Mouse (Mus musculus): ENCODE results near the gene Srp14. TPM values are rescaled to one million over a fixed set of nuclear protein-coding genes. Genes with fewer than 3 reads are reported as not detected.

Gene Srp14
- polyA plus RNA-seq, 1 experiment from 2014 or later = 232 TPM

DNA sequence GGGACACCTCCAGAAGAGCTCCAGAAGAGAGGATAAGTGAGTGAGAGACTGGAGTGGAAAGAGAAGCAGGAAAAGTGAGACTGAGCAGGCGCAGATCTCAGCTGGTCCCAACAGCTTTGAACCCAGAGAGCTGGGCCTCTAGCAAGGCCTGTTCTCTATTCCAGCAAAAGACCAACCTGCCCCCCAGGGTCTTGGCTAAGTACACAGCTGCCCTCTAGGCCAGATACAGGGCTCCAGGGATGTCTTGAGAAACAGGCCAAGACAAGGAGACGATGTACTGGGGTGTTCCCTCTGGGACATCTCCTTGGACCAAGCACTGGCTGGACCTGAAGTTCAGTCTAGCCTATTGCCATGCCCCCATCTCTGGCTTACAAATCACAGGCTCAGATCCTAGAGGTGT, 20.7 kb upstream of the Srp14 start:
- Histone ChIP-seq H3K4me3 (no peak overlapping the region), H3K27ac (0 out of 2 replicates have a peak overlapping the region, but pooled peaks have one; percentile 59), H3K9me3 (no peaks in the 10 kb centered on the region), H3K36me3 (no peaks in the 10 kb centered on the region), H3K27me3 (ENCODE audit: insufficient read depth, poor library complexity, severe bottlenecking) (no peaks in the 10 kb centered on the region; the same call in 1 of the 2 replicates), H3K4me1 (peaks cover 11% of the 10 kb centered on the region)
- 83% methylated on average over 2 of the region's 2 CpGs for WGBS
- no peak for DNase-seq (ENCODE audit: low spot score)

DNA sequence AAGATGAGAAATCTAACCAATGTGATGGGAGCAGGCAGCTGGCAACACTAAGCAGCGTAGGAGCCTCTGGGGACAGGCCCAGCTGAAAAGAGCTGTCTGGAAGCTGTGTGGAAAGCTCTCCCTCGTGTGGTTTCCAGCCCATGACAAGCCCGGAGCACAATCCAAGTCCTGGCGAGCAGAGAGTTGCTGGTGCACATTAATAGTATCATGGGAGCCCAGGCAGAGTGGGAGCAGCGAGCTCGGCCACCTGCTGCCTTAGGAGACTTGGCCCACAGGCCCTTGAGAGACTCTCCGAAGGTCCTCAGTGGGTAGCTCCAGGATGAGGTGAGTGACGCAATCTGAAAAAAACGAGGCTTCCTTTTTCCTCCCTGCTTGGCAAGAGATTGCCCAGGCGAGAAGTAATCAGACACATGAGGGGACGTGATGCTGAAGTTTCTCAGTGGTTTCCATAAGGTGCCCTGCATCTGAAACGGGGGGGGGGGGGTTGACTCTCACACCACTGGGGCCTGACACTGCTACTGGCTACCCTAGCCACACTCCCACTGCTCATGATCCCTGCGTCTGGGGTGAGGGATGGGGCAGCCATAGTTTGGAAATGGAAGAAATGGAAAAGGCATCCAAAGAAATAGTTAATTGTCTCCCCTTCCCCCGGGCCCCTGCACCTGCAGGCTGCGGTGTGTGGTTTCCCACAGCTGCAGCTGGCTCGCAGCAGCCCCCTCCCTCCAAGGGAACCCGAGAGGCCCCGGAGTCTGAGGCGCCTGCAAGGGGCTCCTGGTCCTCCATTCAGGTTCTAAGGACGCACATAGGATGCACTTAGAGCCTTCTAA, 19.8 kb upstream of the Srp14 start:
- H3K4me3 ChIP-seq = no peak overlapping the region
- WGBS = 50% methylated on average over 20 of the region's 20 CpGs
- peak overlapping the region; percentile 59 for H3K27ac ChIP-seq
- H3K36me3 ChIP-seq = no peaks in the 10 kb centered on the region
- DNase-seq (ENCODE audit: low spot score) = no peak
- peaks cover 11% of the 10 kb centered on the region for H3K4me1 ChIP-seq
- no peaks in the 10 kb centered on the region; the same call in 1 of the 2 replicates for H3K27me3 ChIP-seq (ENCODE audit: insufficient read depth, poor library complexity, severe bottlenecking)
- H3K9me3 ChIP-seq = no peaks in the 10 kb centered on the region

DNA sequence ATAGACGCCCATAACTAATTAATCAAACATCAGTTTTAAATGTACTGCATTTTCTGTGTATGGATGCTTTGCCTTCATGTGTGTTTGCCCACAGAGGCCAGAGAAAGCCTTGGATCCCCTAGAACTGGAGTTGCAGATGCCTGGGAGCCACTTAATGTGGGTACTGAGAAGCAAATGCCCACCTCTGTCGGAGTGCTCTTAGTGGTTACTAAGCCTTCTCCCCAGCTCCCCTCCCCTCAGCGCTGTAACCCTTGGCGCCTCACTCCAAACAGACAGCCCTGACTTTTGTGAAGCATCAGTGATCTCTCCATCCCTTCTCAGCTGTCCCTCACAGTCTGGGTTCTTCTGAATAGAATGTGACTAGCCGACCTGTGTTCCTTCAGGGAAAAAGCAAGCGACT, 19.0 kb upstream of the Srp14 start:
- 88% methylated on average over 6 of the region's 6 CpGs for WGBS

DNA sequence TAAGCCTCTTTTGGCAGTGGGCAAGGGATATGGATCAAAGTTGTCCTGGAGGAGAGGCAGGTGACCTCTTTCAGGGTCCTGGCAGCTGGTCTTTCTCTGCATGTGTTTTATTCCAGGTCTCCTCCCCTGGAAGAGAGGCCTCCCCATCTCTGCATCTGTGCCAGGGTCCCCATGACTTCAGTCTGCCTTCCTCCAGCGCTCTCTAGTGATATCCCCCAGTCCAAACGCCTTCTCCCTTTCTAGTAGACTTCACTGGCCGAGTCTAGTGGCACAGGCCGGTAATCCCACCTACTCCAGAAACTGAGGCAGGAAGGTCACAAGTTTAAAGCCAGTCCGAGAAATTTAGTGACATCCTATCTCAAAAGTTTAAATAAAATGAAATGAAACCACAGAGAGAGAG, 18.4 kb upstream of the Srp14 start:
- no peak overlapping the region for H3K4me3 ChIP-seq
- peaks cover 11% of the 10 kb centered on the region for H3K4me1 ChIP-seq
- WGBS = 66% methylated on average over 5 of the region's 5 CpGs
- H3K9me3 ChIP-seq = no peaks in the 10 kb centered on the region
- no peak overlapping the region for H3K27ac ChIP-seq
- DNase-seq (ENCODE audit: low spot score) = no peak
- H3K27me3 ChIP-seq (ENCODE audit: insufficient read depth, poor library complexity, severe bottlenecking) = no peaks in the 10 kb centered on the region; the same call in 1 of the 2 replicates
- no peaks in the 10 kb centered on the region for H3K36me3 ChIP-seq

More for the DNA sequence above, 19.0 kb upstream of the Srp14 start:
- H3K9me3 ChIP-seq = no peaks in the 10 kb centered on the region
- no peaks in the 10 kb centered on the region for H3K36me3 ChIP-seq
- H3K4me3 ChIP-seq = no peak overlapping the region
- H3K4me1 ChIP-seq = peaks cover 11% of the 10 kb centered on the region
- no peak overlapping the region for H3K27ac ChIP-seq
- DNase-seq (ENCODE audit: low spot score) = no peak
- no peaks in the 10 kb centered on the region; the same call in 1 of the 2 replicates for H3K27me3 ChIP-seq (ENCODE audit: insufficient read depth, poor library complexity, severe bottlenecking)

DNA sequence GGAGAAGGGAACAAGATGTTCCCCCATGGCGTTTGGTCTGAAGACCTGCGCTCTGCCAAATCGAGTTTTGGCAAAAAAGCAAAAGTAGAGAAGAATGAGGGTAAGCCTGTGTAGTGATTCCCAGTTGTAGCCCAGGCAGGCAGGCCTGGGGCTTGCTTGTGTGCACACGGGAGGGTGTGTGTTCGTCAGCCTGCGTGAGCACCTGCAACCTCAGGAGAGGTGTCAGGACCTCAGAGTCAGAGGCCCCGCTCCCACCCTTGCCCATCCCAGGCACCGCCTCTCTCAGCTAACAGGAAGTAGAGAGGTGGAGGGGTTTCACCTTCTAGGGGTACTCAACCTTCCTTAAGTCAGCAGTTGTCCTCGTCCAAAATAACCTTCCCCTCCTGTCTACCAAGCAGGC, 15.5 kb upstream of the Srp14 start:
- H3K27me3 ChIP-seq (ENCODE audit: insufficient read depth, poor library complexity, severe bottlenecking) = no peaks in the 10 kb centered on the region; the same call in 1 of the 2 replicates
- peaks cover 30% of the 10 kb centered on the region for H3K4me1 ChIP-seq
- H3K36me3 ChIP-seq = no peaks in the 10 kb centered on the region
- WGBS = 75% methylated on average over 9 of the region's 9 CpGs
- H3K9me3 ChIP-seq = no peaks in the 10 kb centered on the region
- H3K4me3 ChIP-seq = no peak overlapping the region
- no peak overlapping the region for H3K27ac ChIP-seq
- DNase-seq (ENCODE audit: low spot score) = no peak

DNA sequence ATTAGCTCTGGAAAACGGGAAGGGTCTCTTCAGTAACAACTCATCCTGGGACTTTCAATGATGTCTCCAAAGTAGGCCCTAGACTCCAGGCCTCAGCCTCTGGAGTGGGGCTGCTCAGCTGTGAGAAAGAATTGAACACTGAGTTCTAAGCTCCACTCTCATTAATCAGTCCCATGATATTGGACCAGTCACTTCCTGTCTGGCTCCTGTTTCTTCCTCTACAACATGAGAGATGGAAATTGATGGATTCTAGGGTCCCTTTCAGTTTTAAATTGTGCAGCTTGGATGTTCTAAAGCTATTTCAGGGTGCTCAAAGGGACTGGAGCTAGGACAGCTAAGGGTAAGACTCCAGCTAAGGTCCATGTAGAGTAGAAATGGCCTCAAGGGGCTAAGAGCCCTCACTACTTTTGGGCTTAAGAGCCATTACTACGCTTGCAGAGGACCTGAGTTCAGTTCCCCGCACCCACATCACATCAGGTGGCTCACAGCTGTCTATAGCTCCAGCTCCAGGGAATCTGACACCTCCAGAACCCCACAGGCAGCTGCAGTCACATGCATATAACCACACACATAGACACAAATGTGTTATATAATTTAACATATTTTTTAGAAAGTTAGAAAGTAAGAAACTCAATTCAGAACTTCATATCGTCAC, 12.4 kb upstream of the Srp14 start:
- no peaks in the 10 kb centered on the region for H3K27me3 ChIP-seq (ENCODE audit: insufficient read depth, poor library complexity, severe bottlenecking)
- WGBS = 77% methylated on average over 4 of the region's 4 CpGs
- H3K4me1 ChIP-seq = peaks cover 35% of the 10 kb centered on the region
- no peaks in the 10 kb centered on the region for H3K36me3 ChIP-seq
- no peak overlapping the region for H3K4me3 ChIP-seq
- no peaks in the 10 kb centered on the region for H3K9me3 ChIP-seq
- DNase-seq (ENCODE audit: low spot score) = no peak
- peak overlapping the region; percentile 67 for H3K27ac ChIP-seq

DNA sequence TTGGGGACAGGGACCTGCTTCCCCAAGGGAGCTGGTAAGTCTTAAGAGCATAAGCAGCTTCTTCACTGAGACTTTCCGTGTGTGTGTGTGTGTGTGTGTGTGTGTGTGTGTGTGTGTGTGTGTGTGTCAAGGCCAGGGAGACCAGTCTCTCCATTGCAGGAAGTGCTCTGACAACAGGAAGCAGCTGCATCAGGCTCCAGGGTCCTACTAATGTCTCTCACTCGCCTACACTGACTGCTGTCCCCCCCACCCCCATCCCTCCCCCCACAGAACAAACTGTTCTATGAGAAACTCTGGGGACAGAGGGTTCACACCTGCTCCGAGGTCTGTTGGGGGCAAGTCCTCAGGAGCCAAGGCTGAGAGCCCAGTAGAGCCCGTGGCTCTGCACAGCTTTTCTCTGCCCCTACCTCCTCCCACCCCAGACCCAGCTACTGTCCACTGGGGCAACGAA, 11.8 kb upstream of the Srp14 start:
- no peaks in the 10 kb centered on the region for H3K9me3 ChIP-seq
- peak overlapping the region; percentile 67 for H3K27ac ChIP-seq
- H3K4me1 ChIP-seq = peaks cover 36% of the 10 kb centered on the region

DNA sequence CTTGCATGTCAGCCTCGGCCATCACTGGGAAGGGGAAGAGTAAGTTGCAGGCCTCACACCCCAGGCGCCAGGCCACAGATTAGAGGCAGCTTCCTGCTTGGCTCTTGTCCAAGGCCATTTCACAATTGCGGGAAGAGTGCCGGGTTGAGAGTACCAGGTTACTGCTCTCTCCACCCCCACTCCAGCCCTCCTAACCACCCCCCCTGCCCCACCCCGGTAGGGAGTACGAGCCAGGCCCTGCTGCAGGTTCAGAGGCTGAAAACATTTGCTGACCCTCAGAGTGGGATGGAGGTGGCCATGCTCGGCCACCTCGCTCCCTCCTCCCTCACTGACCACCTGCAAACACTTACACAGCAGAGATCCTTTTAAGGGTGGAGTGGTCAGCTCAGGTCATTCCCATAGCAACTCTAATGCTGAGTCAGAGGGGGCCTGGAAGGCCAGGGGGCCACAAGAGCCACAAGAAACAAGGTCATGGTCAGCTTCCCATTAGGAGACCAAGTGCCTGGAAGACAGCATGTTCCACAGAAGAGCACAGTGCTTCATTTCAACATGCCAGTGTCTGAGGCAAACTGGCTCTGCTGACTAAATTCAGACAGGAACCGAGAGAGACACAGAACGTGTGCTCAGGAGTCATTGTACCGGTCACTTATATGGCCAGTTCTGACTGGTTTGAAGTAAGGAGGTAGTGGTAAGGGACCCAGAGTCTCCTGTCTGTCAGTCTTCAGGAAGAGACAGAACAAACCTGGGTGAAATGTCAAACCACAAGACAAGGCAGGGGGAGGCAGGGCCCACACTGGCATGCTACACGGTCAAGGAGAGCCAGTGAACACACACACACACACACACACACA, 11.0 kb upstream of the Srp14 start:
- Histone ChIP-seq H3K4me3 (no peak overlapping the region), H3K27me3 (ENCODE audit: insufficient read depth, poor library complexity, severe bottlenecking) (no peaks in the 10 kb centered on the region), H3K27ac (peak overlapping the region; percentile 67), H3K36me3 (no peaks in the 10 kb centered on the region), H3K4me1 (peaks cover 38% of the 10 kb centered on the region), H3K9me3 (no peaks in the 10 kb centered on the region)
- no peak for DNase-seq (ENCODE audit: low spot score)
- 36% methylated on average over 12 of the region's 12 CpGs for WGBS

More for the DNA sequence above, 11.8 kb upstream of the Srp14 start:
- Histone ChIP-seq H3K27me3 (ENCODE audit: insufficient read depth, poor library complexity, severe bottlenecking) (no peaks in the 10 kb centered on the region), H3K4me3 (no peak overlapping the region), H3K36me3 (no peaks in the 10 kb centered on the region)
- WGBS = 45% methylated on average over 5 of the region's 5 CpGs
- no peak for DNase-seq (ENCODE audit: low spot score)

DNA sequence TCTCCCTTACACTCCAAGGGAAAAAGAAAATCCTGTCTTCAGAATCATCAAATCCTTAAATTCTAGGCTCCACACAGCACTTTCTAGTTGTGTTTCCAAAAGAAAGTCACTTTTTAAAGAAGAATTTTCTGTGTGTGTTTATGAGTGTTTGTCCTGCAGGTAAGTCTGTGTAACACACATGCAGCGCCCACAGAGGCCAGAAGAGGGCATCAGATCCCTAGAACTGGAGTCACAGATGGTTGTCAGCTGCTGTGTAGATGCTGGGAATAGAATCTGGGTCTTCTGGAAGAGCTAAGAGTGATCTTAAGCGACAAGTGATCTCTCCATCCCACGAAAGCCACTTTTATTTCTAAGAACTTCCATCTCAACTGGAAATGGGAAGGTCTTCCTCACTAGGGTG, 8.3 kb upstream of the Srp14 start:
- no peak overlapping the region for H3K4me3 ChIP-seq
- no peaks in the 10 kb centered on the region for H3K36me3 ChIP-seq
- no peaks in the 10 kb centered on the region for H3K9me3 ChIP-seq
- H3K27ac ChIP-seq = 0 out of 2 replicates have a peak overlapping the region, but pooled peaks have one; percentile 29
- no peaks in the 10 kb centered on the region for H3K27me3 ChIP-seq (ENCODE audit: insufficient read depth, poor library complexity, severe bottlenecking)
- no peak for DNase-seq (ENCODE audit: low spot score)
- 60% methylated on average over 3 of the region's 3 CpGs for WGBS
- H3K4me1 ChIP-seq = peaks cover 39% of the 10 kb centered on the region

DNA sequence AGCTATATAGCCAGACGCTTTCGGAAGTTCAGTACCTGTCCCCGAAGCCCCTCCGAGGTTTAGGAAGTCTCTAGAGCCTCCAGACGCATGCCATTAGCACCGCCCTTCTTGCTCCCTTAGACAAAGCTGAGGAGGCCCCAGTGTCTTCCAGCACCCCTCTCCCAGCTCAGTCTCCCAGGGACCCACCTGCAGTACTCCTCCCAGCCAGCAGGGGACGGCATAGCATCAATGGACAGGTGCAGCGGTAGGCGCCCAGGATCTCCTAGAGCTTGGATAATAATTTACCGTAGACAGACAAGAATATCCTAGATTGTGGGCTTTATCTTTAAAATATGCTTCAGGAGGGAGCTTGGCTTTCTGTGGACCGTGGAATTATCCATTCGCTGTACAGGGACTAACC, 7.4 kb upstream of the Srp14 start:
- Histone ChIP-seq H3K27ac (peak overlapping the region; percentile 29; the same call in 1 of the 2 replicates), H3K4me1 (peaks cover 39% of the 10 kb centered on the region), H3K9me3 (no peaks in the 10 kb centered on the region), H3K4me3 (no peak overlapping the region), H3K36me3 (no peaks in the 10 kb centered on the region), H3K27me3 (ENCODE audit: insufficient read depth, poor library complexity, severe bottlenecking) (no peaks in the 10 kb centered on the region)
- DNase-seq (ENCODE audit: low spot score) = peak; percentile 87
- WGBS = 19% methylated on average over 12 of the region's 12 CpGs

DNA sequence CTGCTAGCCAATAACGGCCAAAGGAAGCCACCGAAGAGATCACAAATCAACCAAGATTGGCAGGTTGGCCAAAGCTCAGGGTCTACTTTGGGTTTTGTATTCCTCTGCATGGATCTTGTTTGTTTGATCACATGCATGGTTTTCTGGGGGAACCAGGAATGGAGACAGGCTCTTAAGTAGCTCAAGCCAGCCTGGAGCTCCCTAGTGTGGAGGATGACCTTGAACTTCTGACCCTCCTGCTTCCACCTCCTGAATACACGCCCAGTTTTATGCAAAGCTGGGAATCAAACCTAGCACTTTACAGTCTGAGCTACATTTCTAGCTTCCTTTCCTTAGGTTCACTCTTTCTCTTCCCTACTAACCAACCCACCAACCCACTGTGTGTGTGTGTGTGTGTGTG, 5.9 kb upstream of the Srp14 start:
- H3K4me1 ChIP-seq = peaks cover 24% of the 10 kb centered on the region
- WGBS = 71% methylated on average over 3 of the region's 3 CpGs
- H3K36me3 ChIP-seq = no peaks in the 10 kb centered on the region
- no peaks in the 10 kb centered on the region for H3K27me3 ChIP-seq (ENCODE audit: insufficient read depth, poor library complexity, severe bottlenecking)
- H3K27ac ChIP-seq = no peak overlapping the region
- no peak for DNase-seq (ENCODE audit: low spot score)
- H3K9me3 ChIP-seq = no peaks in the 10 kb centered on the region
- no peak overlapping the region for H3K4me3 ChIP-seq

DNA sequence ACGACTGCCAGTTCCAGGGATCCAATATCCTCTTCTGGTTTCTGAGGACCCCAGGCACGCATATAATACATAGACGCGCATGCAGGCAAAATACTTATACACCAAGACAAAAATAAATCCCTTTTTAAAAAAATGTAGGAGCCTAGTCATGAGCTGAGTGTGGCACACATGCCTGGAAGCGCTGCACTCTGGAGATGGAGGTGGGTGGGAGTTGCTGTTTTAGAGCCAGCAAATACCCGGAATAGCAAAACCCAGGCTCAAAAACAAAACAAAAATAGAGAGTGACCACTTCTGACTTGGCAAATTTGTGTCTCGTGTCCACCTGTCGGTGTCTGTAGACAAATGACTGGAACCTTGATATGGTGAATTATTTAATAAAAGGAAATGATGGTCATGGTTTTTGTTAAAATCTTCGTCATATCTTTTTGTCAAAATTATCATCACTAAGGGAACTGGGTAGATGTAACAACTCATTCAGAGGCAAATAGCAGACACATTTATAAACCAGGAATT, 4.9 kb upstream of the Srp14 start:
- DNase-seq (ENCODE audit: low spot score) = no peak
- peaks cover 15% of the 10 kb centered on the region; the same call in 1 of the 2 replicates for H3K4me1 ChIP-seq
- H3K36me3 ChIP-seq = no peaks in the 10 kb centered on the region
- no peaks in the 10 kb centered on the region for H3K27me3 ChIP-seq (ENCODE audit: insufficient read depth, poor library complexity, severe bottlenecking)
- no peak overlapping the region for H3K27ac ChIP-seq
- WGBS = 79% methylated on average over 9 of the region's 9 CpGs
- H3K9me3 ChIP-seq = no peaks in the 10 kb centered on the region
- H3K4me3 ChIP-seq = no peak overlapping the region
